Mouse (Mus musculus): ENCODE results near the gene Fat4. TPM values are rescaled to one million over a fixed set of nuclear protein-coding genes. Genes with fewer than 3 reads are reported as not detected.

Fat4 gene
- total and polyA plus RNA-seq, 2 experiments from 2014 or later, result 4.2 to 66.0 TPM

DNA sequence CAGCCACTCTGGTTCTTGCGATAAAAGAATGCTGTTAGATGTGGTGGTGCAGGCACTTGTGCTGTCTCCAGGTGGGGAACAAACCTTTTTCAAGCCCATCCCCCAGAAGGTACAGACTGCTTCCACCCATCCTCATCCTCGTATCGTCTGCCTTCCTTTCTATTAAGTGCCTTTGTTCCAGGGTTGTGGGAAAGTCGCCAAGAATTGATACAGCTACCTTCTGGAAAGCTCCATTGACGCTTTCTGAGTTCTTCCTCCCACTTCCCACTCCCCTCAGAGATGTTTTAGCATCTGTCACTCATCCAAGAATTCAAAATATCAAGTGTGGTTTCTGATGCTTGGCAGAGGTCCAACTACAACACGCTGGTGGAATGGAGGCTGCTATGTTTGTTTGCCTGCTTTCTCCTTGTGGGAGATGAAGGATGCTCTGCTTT lies 6.1 kb downstream of the Fat4 start:
- H3K27ac ChIP-seq, result peak overlapping the region; percentile 70
- no peaks in the 10 kb centered on the region for H3K9me3 ChIP-seq (ENCODE audit: low read length)
- peak overlapping the region; percentile 33 for H3K9ac ChIP-seq (replicated peaks; ENCODE audit: low read length)
- H3K4me2 ChIP-seq (ENCODE audit: low read depth, low read length), result peak overlapping the region; percentile 93
- H3K36me3 ChIP-seq (ENCODE audit: insufficient read depth, low read length), result no peaks in the 10 kb centered on the region; the same call in 1 of the 2 replicates
- DNase-seq (ENCODE audit: low spot score), result peak; percentile 59
- H3K27me3 ChIP-seq (ENCODE audit: insufficient read depth, low read length), result no peaks in the 10 kb centered on the region
- TF ChIP-seq CTCF (IDR thresholded peaks at IDR 0.05; ENCODE audit: low read depth), result no peak
- 5% methylated on average over 6 of the region's 6 CpGs for WGBS
- peak; percentile 25; the same call in 1 of the 2 replicates for ATAC-seq
- H3K4me1 ChIP-seq (ENCODE audit: insufficient read depth, low read length), result 0 out of 2 replicates have a peak, but pooled peaks cover 12% of the 10 kb centered on the region
- H3K4me3 ChIP-seq (ENCODE audit: low read length), result peak overlapping the region; percentile 39

DNA sequence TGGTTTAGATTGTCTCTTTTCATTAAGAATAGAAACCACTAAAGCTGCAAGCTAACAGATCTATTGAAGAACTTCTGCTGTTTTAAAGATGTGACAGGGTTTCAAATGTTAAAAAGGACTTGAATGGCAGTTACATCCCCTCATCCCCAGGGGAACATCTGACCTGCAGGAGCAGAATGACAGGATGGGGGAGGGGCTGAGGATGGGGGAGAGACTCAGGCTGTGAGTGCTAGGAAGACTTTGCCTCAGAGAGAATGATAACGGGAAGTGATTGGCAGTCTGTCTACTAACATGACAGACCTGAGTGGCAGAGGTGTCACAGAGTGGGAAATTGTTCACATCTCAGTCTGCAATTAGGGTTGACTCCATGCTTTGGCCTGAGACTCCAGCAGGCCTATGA lies 14.1 kb downstream of the Fat4 start:
- WGBS, result 24% methylated on average over 1 of the region's 1 CpGs
- H3K27ac ChIP-seq, result no peak overlapping the region
- no peak for TF ChIP-seq CTCF (IDR thresholded peaks at IDR 0.05; ENCODE audit: low read depth)
- H3K9me3 ChIP-seq (ENCODE audit: low read length), result no peaks in the 10 kb centered on the region
- H3K9ac ChIP-seq (replicated peaks; ENCODE audit: low read length), result no peak overlapping the region
- H3K4me3 ChIP-seq (ENCODE audit: low read length), result no peak overlapping the region
- no peaks in the 10 kb centered on the region for H3K27me3 ChIP-seq (ENCODE audit: insufficient read depth, low read length)
- no peaks in the 10 kb centered on the region; the same call in 1 of the 2 replicates for H3K4me1 ChIP-seq (ENCODE audit: insufficient read depth, low read length)
- ATAC-seq (no peak), DNase-seq (ENCODE audit: low spot score) (no peak)
- H3K36me3 ChIP-seq (ENCODE audit: insufficient read depth, low read length), result no peaks in the 10 kb centered on the region
- no peak overlapping the region for H3K4me2 ChIP-seq (ENCODE audit: low read depth, low read length)

DNA sequence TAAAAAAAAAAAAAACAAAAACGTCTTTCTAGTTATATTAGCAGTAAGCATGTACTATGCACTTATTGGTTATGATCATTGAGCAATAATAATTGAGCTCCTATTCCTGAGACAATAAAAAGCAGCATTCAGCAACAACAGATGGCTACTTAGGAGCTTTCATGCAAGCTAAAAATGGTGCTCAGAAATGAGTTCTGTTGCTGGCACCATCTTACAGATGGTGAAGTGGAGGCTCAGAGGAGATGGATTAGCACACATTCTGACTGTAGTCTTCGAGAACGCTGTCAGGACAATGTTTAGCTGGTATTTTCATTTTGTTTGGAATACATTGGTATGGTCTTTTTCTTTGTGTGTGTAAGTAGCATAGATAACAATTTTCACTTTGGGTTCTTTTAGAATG lies 20.1 kb downstream of the Fat4 start:
- H3K4me3 ChIP-seq (ENCODE audit: low read length), result no peak overlapping the region
- WGBS, result 48% methylated on average over 3 of the region's 3 CpGs

DNA sequence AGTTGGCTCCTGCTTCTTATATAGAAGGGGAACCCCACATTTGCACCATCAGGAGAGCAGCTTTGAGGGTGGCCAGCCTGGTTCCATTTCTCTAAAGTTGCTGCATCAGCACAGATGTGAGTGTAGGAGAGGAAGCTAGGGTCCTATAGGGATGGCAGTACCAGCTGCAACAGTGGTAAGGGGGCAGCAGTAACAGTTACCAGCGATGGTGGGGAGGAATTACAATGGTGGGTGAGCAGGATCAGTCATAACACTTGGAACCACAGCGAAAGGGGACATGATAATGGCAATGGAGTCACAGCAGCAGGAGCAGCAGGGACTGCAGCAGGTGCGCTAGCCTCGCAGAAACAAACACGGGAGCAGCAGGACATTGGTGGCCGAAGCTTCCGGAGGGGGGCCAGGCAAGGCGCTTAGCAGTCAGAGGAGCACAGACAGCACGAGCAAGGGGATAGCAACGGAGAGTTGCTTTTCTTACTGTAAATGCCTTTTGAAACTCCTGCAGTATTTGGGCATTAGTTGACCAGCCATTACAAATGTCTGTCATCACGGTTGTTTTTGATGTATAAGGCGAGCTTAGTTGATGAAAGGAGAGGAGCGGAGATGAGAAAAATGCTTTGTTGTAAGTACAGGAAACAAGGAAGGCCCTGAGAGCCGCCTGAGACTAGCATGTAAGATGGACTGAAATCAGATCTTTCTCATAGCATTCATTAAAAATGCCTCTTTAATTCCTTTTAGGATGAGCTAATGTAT lies 21.1 kb downstream of the Fat4 start:
- peak overlapping the region; percentile 15 for H3K4me3 ChIP-seq (ENCODE audit: low read length)
- 11% methylated on average over 14 of the region's 14 CpGs for WGBS
- TF ChIP-seq CTCF (IDR thresholded peaks at IDR 0.05; ENCODE audit: low read depth), result 0 out of 2 replicates have a peak, but pooled peaks have one; percentile 5
- ATAC-seq (peak; percentile 55; the same call in 1 of the 2 replicates), DNase-seq (ENCODE audit: low spot score) (no peak)
- no peak overlapping the region; the same call in 1 of the 2 replicates for H3K9ac ChIP-seq (replicated peaks; ENCODE audit: low read length)
- 0 out of 2 replicates have a peak overlapping the region, but pooled peaks have one; percentile 32 for H3K27ac ChIP-seq
- H3K9me3 ChIP-seq (ENCODE audit: low read length), result no peaks in the 10 kb centered on the region
- H3K27me3 ChIP-seq (ENCODE audit: insufficient read depth, low read length), result no peaks in the 10 kb centered on the region
- no peaks in the 10 kb centered on the region for H3K4me1 ChIP-seq (ENCODE audit: insufficient read depth, low read length)
- peak overlapping the region; percentile 52 for H3K4me2 ChIP-seq (ENCODE audit: low read depth, low read length)
- H3K36me3 ChIP-seq (ENCODE audit: insufficient read depth, low read length), result no peaks in the 10 kb centered on the region

More for the DNA sequence above, 20.1 kb downstream of the Fat4 start:
- no peaks in the 10 kb centered on the region for H3K27me3 ChIP-seq (ENCODE audit: insufficient read depth, low read length)
- H3K36me3 ChIP-seq (ENCODE audit: insufficient read depth, low read length), result no peaks in the 10 kb centered on the region
- no peaks in the 10 kb centered on the region for H3K9me3 ChIP-seq (ENCODE audit: low read length)
- ATAC-seq, result no peak
- no peak for DNase-seq (ENCODE audit: low spot score)
- no peaks in the 10 kb centered on the region for H3K4me1 ChIP-seq (ENCODE audit: insufficient read depth, low read length)
- no peak overlapping the region for H3K4me2 ChIP-seq (ENCODE audit: low read depth, low read length)
- H3K27ac ChIP-seq, result no peak overlapping the region
- H3K9ac ChIP-seq (replicated peaks; ENCODE audit: low read length), result no peak overlapping the region
- TF ChIP-seq CTCF (IDR thresholded peaks at IDR 0.05; ENCODE audit: low read depth), result no peak

DNA sequence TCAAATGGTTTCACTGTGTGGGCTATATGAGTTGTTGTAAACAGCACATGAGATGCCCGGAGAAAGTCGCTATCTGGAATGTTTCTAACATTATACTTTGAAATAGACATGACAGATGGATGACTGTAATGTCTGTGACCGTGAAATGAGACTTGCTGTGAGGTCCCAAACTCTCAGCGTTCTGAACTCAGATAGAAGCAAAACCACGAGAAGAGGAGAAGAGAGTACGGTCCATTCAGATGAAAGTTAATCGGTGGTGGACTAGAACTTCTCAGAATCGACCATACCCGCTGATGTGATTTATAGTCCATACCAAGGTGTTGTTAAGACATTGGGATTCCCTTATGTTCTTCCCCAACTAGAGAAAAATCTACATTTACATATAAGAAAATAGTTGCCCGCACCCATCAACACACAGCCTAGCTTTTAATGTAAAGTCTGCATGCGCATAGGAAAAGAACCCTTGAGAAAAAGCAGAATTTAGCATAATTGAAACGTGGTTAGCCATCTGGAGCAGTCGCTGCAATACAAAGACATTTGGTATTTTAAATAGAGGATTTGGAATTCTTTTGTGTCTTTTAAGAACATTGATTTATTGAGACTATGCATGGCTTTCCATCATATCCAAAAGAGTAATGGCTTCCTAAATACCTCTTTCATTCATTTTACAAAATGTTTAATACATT lies 21.8 kb downstream of the Fat4 start:
- H3K27me3 ChIP-seq (ENCODE audit: insufficient read depth, low read length), result no peaks in the 10 kb centered on the region
- no peak for TF ChIP-seq CTCF (IDR thresholded peaks at IDR 0.05; ENCODE audit: low read depth)
- H3K4me1 ChIP-seq (ENCODE audit: insufficient read depth, low read length), result 0 out of 2 replicates have a peak, but pooled peaks cover 4% of the 10 kb centered on the region
- no peak for DNase-seq (ENCODE audit: low spot score)
- WGBS, result 31% methylated on average over 13 of the region's 13 CpGs
- no peak overlapping the region for H3K9ac ChIP-seq (replicated peaks; ENCODE audit: low read length)
- H3K4me3 ChIP-seq (ENCODE audit: low read length), result peak overlapping the region; percentile 15; the same call in 1 of the 2 replicates
- no peak overlapping the region for H3K27ac ChIP-seq
- no peaks in the 10 kb centered on the region for H3K9me3 ChIP-seq (ENCODE audit: low read length)
- H3K36me3 ChIP-seq (ENCODE audit: insufficient read depth, low read length), result no peaks in the 10 kb centered on the region
- no peak for ATAC-seq
- peak overlapping the region; percentile 52 for H3K4me2 ChIP-seq (ENCODE audit: low read depth, low read length)

DNA sequence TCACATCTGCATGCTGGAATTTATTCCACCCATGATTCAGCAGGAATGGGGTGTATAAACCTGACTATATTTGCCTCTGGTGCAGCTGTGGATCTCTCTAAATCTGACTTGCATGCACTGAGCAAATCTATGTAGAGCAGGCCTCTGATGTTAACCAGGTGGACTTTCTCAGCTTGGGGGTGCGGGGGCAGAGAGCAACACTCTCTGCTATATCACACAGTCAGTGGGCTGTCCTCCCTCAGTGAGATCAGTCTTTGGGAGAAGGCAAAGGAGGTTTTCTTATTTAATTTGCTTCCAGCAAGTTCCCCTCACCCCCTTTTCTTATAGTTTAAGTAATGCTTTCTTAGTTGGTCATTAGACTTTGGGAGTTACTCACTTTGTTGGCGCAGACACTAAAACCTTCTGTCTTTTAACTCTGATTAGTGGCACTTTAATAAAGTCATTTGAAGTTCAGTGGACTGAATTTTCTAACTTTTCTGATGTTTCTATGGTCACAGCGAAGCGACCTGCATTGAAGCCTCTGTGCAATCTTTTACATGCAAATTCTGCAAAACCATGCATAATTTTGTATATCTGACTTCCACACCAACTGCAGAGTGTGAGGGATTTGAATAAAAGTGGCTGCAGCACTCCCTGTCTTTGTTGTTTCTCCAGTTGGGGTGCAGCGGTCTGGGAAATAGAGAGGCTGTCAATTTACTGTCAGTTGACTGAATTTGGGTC lies 26.2 kb downstream of the Fat4 start:
- Histone ChIP-seq H3K27ac (peak overlapping the region; percentile 60; the same call in 1 of the 2 replicates), H3K9me3 (ENCODE audit: low read length) (no peaks in the 10 kb centered on the region), H3K36me3 (ENCODE audit: insufficient read depth, low read length) (no peaks in the 10 kb centered on the region), H3K4me1 (ENCODE audit: insufficient read depth, low read length) (peaks cover 6% of the 10 kb centered on the region; the same call in 1 of the 2 replicates), H3K27me3 (ENCODE audit: insufficient read depth, low read length) (no peaks in the 10 kb centered on the region), H3K4me2 (ENCODE audit: low read depth, low read length) (peak overlapping the region; percentile 28; the same call in 1 of the 2 replicates), H3K9ac (replicated peaks; ENCODE audit: low read length) (no peak overlapping the region), H3K4me3 (ENCODE audit: low read length) (no peak overlapping the region)
- no peak for TF ChIP-seq CTCF (IDR thresholded peaks at IDR 0.05; ENCODE audit: low read depth)
- DNase-seq (ENCODE audit: low spot score) (no peak), ATAC-seq (no peak)
- WGBS, result 29% methylated on average over 5 of the region's 5 CpGs

All from hindbrain, postnatal 0 days (tissue).